Mouse (Mus musculus) heart, postnatal 0 days (tissue): ENCODE data around the gene Fgf22. TPM values are rescaled to one million over a fixed set of nuclear protein-coding genes. Genes with fewer than 3 reads are reported as not detected.

Experiments used
- ATAC-seq: fragments of 200-750 bp; cut with Nextera tagmentation; 2 replicates; pipeline ENCODE4 v1.8.0; 2017; ENCODE audit warnings: low read depth, moderate number of reproducible peaks, moderate library complexity; ENCODE audit not compliant: insufficient read depth
- DNase-seq: peaks from one replicate; pipeline ENCODE4 v3.0.0-alpha.2; 2016; ENCODE audit warnings: low spot score
- H3K27ac ChIP-seq: fragments of 300-500 bp; sonication (generic); 2 replicates; pipeline ENCODE4 v1.5.1; 2014; ENCODE audit warnings: low read depth, mild to moderate bottlenecking
- H3K27me3 ChIP-seq: fragments of 300-500 bp; sonication (generic); 2 replicates; pipeline ENCODE4 v1.6.1; 2014; ENCODE audit warnings: low read length, mixed read lengths; ENCODE audit not compliant: control insufficient read depth, insufficient read depth
- H3K36me3 ChIP-seq: fragments of 300-500 bp; sonication (generic); replicated peaks from 2 replicates; pipeline ENCODE4 v1.6.1; 2014; ENCODE audit warnings: low read length, mixed read lengths; ENCODE audit not compliant: control insufficient read depth, insufficient read depth
- H3K4me1 ChIP-seq: fragments of 300-500 bp; sonication (generic); 2 replicates; pipeline ENCODE4 v1.6.1; 2014; ENCODE audit warnings: antibody characterized with exemption; ENCODE audit not compliant: control insufficient read depth, insufficient read depth
- H3K4me2 ChIP-seq: fragments of 300-500 bp; sonication (generic); 2 replicates; pipeline ENCODE4 v1.6.1; 2014; ENCODE audit warnings: low read depth, mild to moderate bottlenecking, low read length, moderate library complexity
- H3K4me3 ChIP-seq: fragments of 300-500 bp; sonication (generic); 2 replicates; pipeline ENCODE4 v1.5.1; 2014; ENCODE audit warnings: low read depth, low read length
- H3K9ac ChIP-seq: fragments of 300-500 bp; sonication (generic); replicated peaks from 2 replicates; pipeline ENCODE4 v1.6.1; 2014; ENCODE audit warnings: low read depth, low read length, mixed read lengths
- H3K9me3 ChIP-seq: fragments of 300-500 bp; sonication (generic); replicated peaks from 2 replicates; pipeline ENCODE4 v1.6.1; 2016; ENCODE audit warnings: low read length; ENCODE audit not compliant: control insufficient read depth
- CTCF ChIP-seq: IDR thresholded peaks from 2 replicates; pipeline ENCODE4 v1.5.1; 2016; ENCODE audit warnings: antibody characterized with exemption, control low read depth, low read depth
- EP300 ChIP-seq: IDR thresholded peaks from 2 replicates; pipeline ENCODE4 v1.6.1; 2016; ENCODE audit warnings: antibody characterized with exemption, low read depth
- WGBS: fragments of 180-500 bp; shearing (Covaris S2); extraction: QIAGEN DNeasy Blood & Tissue Kit; methylation state at CpG from one replicate; pipeline ENCODE4 v1.1.7; 2014; 5-methylcytosine and 5-hydroxymethylcytosine counted together
- polyA plus RNA-seq: library from polyadenylated mRNA; unstranded; fragments of >200 nt; fragmentation: Nextera tagmentation; extraction: Ambion mirVana; gene quantifications from 2 replicates; pipeline ENCODE4 v1.2.1, GENCODE M21; 2015
- total RNA-seq: library from RNA; depleted of rRNA; stranded (reverse); fragments of >200 nt; gene quantifications from 2 replicates; pipeline ENCODE4 v1.2.3, GENCODE M21; 2014; ENCODE audit warnings: low replicate concordance

Fgf22 gene
- total and polyA plus RNA-seq, 2 experiments from 2014 or later = 0.14 TPM; not detected in 1

DNA sequence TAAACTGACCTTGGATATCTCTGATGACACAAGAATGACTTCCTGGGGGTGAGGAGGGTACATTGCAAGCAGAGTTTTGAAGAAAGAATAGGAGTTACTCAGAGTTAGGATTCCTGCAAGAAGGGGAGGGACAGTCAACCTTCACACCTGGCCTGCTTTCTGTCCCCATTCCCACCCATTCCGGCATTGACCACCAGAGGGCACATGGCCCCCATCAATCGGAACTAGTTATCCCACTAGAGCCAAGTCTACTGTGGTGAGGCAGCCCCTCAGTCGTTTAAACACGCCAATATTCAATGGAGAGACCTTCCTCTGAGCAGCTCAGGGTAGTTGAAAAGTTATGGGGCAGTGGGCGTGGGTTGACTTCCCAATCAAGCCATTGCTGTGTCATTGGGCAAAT lies 13.5 kb downstream of the Fgf22 start:
- TF ChIP-seq CTCF (peak; percentile 93), EP300 (no peak)
- Histone ChIP-seq H3K27me3 (no peaks in the 10 kb centered on the region), H3K4me2 (no peak overlapping the region), H3K36me3 (no peaks in the 10 kb centered on the region), H3K4me1 (peaks cover 27% of the 10 kb centered on the region), H3K4me3 (no peak overlapping the region), H3K27ac (no peak overlapping the region), H3K9me3 (peaks cover 4% of the 10 kb centered on the region; the same call in 1 of the 2 replicates), H3K9ac (no peak overlapping the region)
- DNase-seq (peak; percentile 37), ATAC-seq (no peak)
- WGBS = 4% methylated on average over 5 of the region's 5 CpGs

DNA sequence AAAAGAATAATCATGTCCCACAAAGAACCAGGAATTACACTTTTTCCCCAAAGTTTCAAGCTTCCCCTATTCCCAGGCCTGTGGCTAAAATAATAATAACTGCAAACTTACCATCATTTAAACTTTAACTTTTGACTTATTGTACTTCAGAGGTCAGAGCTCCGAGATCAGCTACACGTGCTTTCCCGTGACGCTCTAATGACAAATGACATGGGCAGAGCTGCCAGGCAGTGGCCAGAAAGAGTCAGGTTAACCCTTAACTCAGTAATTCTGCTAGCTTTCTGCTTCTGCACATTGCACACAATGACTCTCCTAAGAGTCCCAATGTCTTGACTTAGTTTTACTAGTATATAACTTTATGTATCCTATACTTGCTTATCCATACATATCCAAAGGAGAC lies 14.5 kb downstream of the Fgf22 start:
- Histone ChIP-seq H3K9ac (no peak overlapping the region), H3K36me3 (no peaks in the 10 kb centered on the region), H3K4me1 (peaks cover 18% of the 10 kb centered on the region), H3K9me3 (peaks cover 4% of the 10 kb centered on the region; the same call in 1 of the 2 replicates), H3K27ac (no peak overlapping the region), H3K4me2 (no peak overlapping the region), H3K4me3 (no peak overlapping the region), H3K27me3 (no peaks in the 10 kb centered on the region)
- 69% methylated on average over 4 of the region's 4 CpGs for WGBS
- no peak for TF ChIP-seq CTCF
- no peak for TF ChIP-seq EP300
- ATAC-seq = no peak
- no peak for DNase-seq

DNA sequence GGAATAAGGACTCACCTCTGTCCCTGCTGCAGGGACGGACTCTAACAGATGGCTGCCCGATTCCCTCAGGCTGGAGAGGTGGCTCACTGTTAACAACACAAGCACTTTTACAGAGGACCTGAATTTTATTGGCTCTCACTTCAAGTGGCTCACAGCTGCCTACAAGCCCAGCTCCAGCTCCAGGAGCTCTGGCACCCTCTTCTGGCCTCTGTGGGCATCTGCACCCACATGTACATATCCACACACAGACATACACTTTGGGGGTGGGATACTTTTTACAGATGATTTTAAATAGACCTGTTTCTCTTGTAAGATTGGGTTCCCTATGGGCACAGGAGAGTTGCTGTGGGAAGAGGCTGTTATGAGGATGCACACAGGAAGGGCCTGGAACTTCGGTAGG lies 17.4 kb downstream of the Fgf22 start:
- Histone ChIP-seq H3K9ac (no peak overlapping the region), H3K27ac (no peak overlapping the region), H3K4me2 (no peak overlapping the region), H3K36me3 (no peaks in the 10 kb centered on the region), H3K4me3 (no peak overlapping the region), H3K27me3 (no peaks in the 10 kb centered on the region), H3K9me3 (peaks cover 4% of the 10 kb centered on the region), H3K4me1 (no peaks in the 10 kb centered on the region; the same call in 1 of the 2 replicates)
- 92% methylated on average over 3 of the region's 3 CpGs for WGBS
- ATAC-seq (no peak), DNase-seq (no peak)
- TF ChIP-seq CTCF (0 out of 2 replicates have a peak, but pooled peaks have one; percentile 12), EP300 (no peak)

DNA sequence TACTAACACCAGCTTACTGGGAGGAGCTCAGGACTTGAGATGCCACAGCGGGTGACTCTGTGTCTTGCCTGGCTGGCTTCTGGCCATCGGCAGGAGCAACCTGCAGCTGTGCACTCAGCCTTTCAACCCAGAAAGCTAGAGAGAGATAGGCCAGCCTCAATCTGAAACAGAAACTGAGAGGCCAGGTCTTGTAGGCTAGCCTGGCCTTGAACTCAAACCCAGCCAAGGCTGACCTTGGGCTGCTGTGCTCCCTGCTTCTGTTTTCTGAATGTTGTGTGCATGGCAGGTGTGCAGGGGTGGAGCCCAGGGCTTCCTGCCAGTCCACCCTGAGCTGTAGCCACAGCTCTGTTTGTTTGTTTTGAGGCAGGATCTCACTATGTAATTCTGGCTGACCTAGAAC lies 18.3 kb downstream of the Fgf22 start:
- Histone ChIP-seq H3K4me2 (no peak overlapping the region), H3K4me3 (no peak overlapping the region)

DNA sequence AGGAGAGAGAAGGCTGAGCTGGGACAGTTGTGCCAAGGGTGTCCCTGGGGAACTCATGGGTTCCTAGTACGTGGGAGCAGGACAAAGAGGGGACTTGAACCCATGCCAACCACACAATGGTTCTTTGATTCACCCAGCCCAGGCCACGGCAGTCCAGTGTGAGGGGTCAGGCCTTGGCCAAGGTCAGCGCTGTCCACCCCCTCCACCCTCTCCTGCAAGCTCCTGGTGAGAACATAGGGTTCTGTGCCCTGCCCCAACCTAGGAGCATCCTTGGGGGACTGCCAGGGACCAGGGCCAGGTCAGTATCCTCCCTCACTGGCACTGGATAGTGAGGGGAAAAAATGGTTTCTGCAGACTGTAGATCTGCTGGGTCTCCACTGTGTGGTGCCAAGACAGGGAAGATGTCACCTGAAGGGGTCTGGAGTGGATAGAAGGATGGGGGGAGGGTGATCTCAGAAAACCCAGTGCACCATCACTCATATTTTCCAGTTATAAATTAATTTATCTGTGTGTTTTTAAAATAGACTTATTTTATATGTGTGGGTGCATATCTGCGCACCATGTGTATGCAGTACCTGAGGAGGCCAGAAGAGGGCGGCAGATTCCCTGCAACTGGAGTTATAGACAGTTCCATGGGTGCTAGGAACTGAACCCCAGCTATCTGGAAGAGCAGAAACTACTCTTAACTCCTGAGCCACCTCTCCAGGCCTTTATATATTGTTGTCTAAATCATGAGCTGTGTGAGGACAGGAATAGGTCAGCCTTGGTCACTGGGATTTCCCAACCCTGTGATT lies 19.8 kb downstream of the Fgf22 start:
- TF ChIP-seq EP300 (no peak), CTCF (no peak; the same call in 1 of the 2 replicates)
- Histone ChIP-seq H3K36me3 (no peaks in the 10 kb centered on the region), H3K4me3 (no peak overlapping the region), H3K4me1 (peaks cover 3% of the 10 kb centered on the region), H3K4me2 (no peak overlapping the region), H3K9me3 (peaks cover 4% of the 10 kb centered on the region), H3K27me3 (0 out of 2 replicates have a peak, but pooled peaks cover 6% of the 10 kb centered on the region), H3K27ac (no peak overlapping the region), H3K9ac (no peak overlapping the region)
- WGBS = 55% methylated on average over 5 of the region's 5 CpGs
- no peak for DNase-seq
- no peak for ATAC-seq

More for the DNA sequence above, 18.3 kb downstream of the Fgf22 start:
- Histone ChIP-seq H3K9me3 (peaks cover 4% of the 10 kb centered on the region), H3K27ac (no peak overlapping the region), H3K4me1 (peaks cover 3% of the 10 kb centered on the region), H3K36me3 (no peaks in the 10 kb centered on the region), H3K27me3 (0 out of 2 replicates have a peak, but pooled peaks cover 3% of the 10 kb centered on the region), H3K9ac (no peak overlapping the region)
- no peak for TF ChIP-seq CTCF
- TF ChIP-seq EP300 = no peak
- ATAC-seq = no peak
- 78% methylated on average over 2 of the region's 2 CpGs for WGBS
- DNase-seq = no peak

DNA sequence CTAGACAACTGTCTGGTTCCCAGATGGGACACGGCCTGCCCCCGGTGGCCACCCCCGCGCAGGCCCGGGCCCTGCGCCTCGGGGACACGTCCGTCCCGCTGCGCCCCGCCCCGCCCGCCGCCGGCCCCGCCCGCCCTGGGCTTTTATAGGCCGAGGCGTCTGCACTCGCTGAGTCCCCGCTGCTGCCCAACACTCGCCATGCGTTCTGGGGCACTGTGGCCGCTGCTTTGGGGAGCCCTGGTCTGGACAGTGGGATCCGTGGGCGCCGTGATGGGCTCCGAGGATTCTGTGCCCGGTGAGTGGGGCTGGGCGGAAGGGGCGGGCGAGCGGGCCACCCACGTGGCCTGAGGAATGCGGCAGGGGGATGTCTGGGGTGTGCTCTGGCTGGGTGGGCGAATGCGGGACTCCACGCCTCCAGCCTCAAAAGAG lies 22.2 kb downstream of the Fgf22 start, which contains the start of gene Fstl3:
TSS of gene Fstl3 (plus strand) at position 170 of the 429 bp plus-strand sequence.
- WGBS = 2% methylated on average over 37 of the region's 39 CpGs
- DNase-seq (no peak), ATAC-seq (no peak)
- H3K27ac ChIP-seq = peak within 1 kb of the TSS; percentile 32; the same call in 1 of the 2 replicates
- TF ChIP-seq CTCF = no peak
- H3K4me2 ChIP-seq = peak within 1 kb of the TSS; percentile 55
- peak within 1 kb of the TSS; percentile 6; the same call in 1 of the 2 replicates for H3K9ac ChIP-seq
- H3K27me3 ChIP-seq = peaks cover 13% of the 10 kb centered on the region
- H3K9me3 ChIP-seq = peaks cover 4% of the 10 kb centered on the region
- H3K36me3 ChIP-seq = no peaks in the 10 kb centered on the region
- H3K4me3 ChIP-seq = peak within 1 kb of the TSS; percentile 33
- H3K4me1 ChIP-seq = peaks cover 7% of the 10 kb centered on the region
